Mouse (Mus musculus) limb, embryonic 15.5 days (tissue): ENCODE results near the gene Lor. TPM values are rescaled to one million over a fixed set of nuclear protein-coding genes. Genes with fewer than 3 reads are reported as not detected.

Experiments
- ATAC-seq: fragments of 200-750 bp; cut with Nextera tagmentation; 2 replicates; pipeline ENCODE4 v1.8.0; 2017; ENCODE audit warnings: low read depth, moderate TSS enrichment; ENCODE audit not compliant: insufficient number of reproducible peaks, low FRiP score, low TSS enrichment
- H3K27ac ChIP-seq: fragments of 300-500 bp; sonication (generic); 2 replicates; pipeline ENCODE4 v1.5.1; 2015; ENCODE audit warnings: moderate library complexity, mild to moderate bottlenecking, inconsistent platforms
- H3K27me3 ChIP-seq: fragments of 300-500 bp; sonication (generic); 2 replicates; pipeline ENCODE4 v1.6.1; 2015; ENCODE audit warnings: inconsistent platforms
- H3K36me3 ChIP-seq: fragments of 300-500 bp; sonication (generic); 2 replicates; pipeline ENCODE4 v1.6.1; 2015; ENCODE audit warnings: inconsistent platforms
- H3K4me1 ChIP-seq: fragments of 300-500 bp; sonication (generic); 2 replicates; pipeline ENCODE4 v1.6.1; 2015; ENCODE audit warnings: inconsistent platforms
- H3K4me2 ChIP-seq: fragments of 300-500 bp; sonication (generic); 2 replicates; pipeline ENCODE4 v1.6.1; 2015; ENCODE audit warnings: mild to moderate bottlenecking, inconsistent platforms
- H3K4me3 ChIP-seq: fragments of 300-500 bp; sonication (generic); 2 replicates; pipeline ENCODE4 v1.5.1; 2015; ENCODE audit warnings: mild to moderate bottlenecking, inconsistent platforms
- H3K9ac ChIP-seq: fragments of 300-500 bp; sonication (generic); 2 replicates; pipeline ENCODE4 v1.6.1; 2015; ENCODE audit warnings: inconsistent platforms
- H3K9me3 ChIP-seq: fragments of 300-500 bp; sonication (generic); 2 replicates; pipeline ENCODE4 v1.6.1; 2016; ENCODE audit warnings: inconsistent platforms
- WGBS: fragments of 180-500 bp; shearing (Covaris S2); methylation state at CpG from one replicate; pipeline ENCODE4 v1.1.7; 2015; 5-methylcytosine and 5-hydroxymethylcytosine counted together
- microRNA-seq: library from miRNA; unstranded; fragments of <30 nt; microRNA quantifications from one replicate; pipeline ENCODE4, GENCODE M21; 2016
- polyA plus RNA-seq: library from polyadenylated mRNA; unstranded; fragments of >200 nt; fragmentation: Nextera tagmentation; extraction: Ambion mirVana; gene quantifications from 2 replicates; pipeline ENCODE4 v1.2.1, GENCODE M21; 2015

The Lor gene
- polyA plus RNA-seq, 1 experiment from 2014 or later: 295 TPM

DNA sequence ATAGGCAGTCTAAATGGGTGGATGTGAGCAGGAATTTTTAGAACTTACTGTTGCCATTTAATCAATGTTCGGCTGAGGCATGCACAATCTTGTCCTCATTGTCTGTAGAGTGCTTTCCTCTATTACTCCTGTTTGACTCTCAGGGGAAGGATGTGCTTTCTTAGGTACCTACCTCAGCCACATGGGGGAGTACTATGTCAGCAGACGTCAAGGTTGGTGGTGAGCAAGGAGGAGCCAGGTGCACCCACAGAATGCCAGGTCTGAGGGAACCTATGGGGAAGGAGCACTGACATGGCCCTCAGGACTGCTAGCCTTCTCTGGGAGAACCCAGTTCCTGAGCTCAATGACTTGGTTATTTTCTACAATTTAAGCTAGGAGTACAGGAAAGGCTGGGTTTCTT lies 49.7 kb downstream of the Lor start:
- no peaks in the 10 kb centered on the region for H3K27me3 ChIP-seq

More for the DNA sequence above, 49.7 kb downstream of the Lor start:
- 41% methylated on average over 2 of the region's 2 CpGs for WGBS
- no peaks in the 10 kb centered on the region for H3K9me3 ChIP-seq
- 0 out of 2 replicates have a peak overlapping the region, but pooled peaks have one; percentile 29 for H3K27ac ChIP-seq
- no peaks in the 10 kb centered on the region for H3K36me3 ChIP-seq
- H3K4me3 ChIP-seq: no peak overlapping the region
- no peak overlapping the region for H3K4me2 ChIP-seq
- ATAC-seq: no peak
- no peaks in the 10 kb centered on the region for H3K4me1 ChIP-seq
- no peak overlapping the region for H3K9ac ChIP-seq

Small RNA genes within 50 kb of the gene (microRNA-seq; reads per million reads assigned to microRNA genes)
- not detected for gene Gm25145

Other genes starting within 250 kb of the Lor start
- gene Pglyrp3, start 68.6 kb downstream of the Lor start, polyA plus RNA-seq: 4.3 and 4.6 TPM in 2 replicates
- 50.8 and 59.6 TPM in 2 replicates for gene Prr9, start 40.8 kb upstream of the Lor start, polyA plus RNA-seq
- not detected in 2 replicates for gene Lelp1, start 59.6 kb upstream of the Lor start, polyA plus RNA-seq
- gene Sprr2a1, start 132.7 kb upstream of the Lor start, polyA plus RNA-seq: 0.21 and 0.27 TPM in 2 replicates
- gene Sprr2a2, start 132.8 kb upstream of the Lor start, polyA plus RNA-seq: 10.6 and 16.9 TPM in 2 replicates
- 0.26 and 1.0 TPM in 2 replicates for gene Sprr2a3, start 202.3 kb upstream of the Lor start, polyA plus RNA-seq
- 0.91 and 3.6 TPM in 2 replicates for gene Sprr2b, start 233.5 kb upstream of the Lor start, polyA plus RNA-seq